Mouse (Mus musculus) adrenal gland, postnatal 4 days (tissue): ENCODE measurements around the gene Pofut2. TPM values are rescaled to one million over a fixed set of nuclear protein-coding genes. Genes with fewer than 3 reads are reported as not detected.
"Not testable (repeated sequence)": the region's sequence is repeated elsewhere in the genome, so short reads cannot be mapped to it uniquely, and the experiment has no call there.

Source experiments
- DNase-seq, 2 experiments: peaks; one replicate each; pipeline ENCODE4 v3.0.0; 2021 to 2022; ENCODE audit warnings: low spot score in 2 of 2, mixed read lengths in 2 of 2
- total RNA-seq, 2 experiments: library from RNA; stranded (reverse); gene quantifications; 2 replicates each; pipeline ENCODE4 v1.2.3; 2021

Pofut2 gene
- total RNA-seq, 2 experiments from 2014 or later = 75.4 to 78.5 TPM

DNA sequence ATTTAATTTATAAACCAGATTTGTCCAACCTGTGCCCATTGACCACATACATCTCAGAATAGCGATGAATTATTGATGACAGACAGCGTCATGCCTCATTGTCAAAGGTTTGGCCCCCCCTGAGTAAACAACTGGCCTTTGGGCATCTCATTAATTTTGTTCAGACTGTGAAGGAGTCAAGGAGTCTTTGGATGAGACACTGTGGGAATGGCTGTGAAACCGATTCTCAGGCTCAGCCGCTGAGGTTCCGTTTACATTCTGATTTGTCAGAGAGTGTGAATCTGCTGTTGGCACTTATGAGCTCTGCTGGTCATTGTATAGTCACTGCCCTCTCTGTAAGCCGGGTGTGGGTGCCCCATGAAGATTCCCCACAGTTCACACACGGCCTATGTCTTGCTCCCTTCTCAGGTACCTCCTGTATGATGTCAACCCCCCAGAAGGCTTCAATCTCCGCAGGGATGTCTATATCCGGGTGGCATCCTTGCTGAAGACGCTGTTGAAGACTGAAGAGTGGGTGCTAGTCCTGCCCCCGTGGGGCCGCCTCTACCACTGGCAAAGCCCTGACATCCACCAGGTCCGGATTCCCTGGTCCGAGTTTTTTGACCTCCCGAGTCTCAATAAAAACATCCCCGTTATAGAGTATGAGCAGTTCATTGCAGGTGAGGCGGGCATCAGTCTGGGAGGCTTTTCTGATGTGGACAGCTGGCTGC is 1.3 kb downstream of the Pofut2 start:
- no peak for DNase-seq

DNA sequence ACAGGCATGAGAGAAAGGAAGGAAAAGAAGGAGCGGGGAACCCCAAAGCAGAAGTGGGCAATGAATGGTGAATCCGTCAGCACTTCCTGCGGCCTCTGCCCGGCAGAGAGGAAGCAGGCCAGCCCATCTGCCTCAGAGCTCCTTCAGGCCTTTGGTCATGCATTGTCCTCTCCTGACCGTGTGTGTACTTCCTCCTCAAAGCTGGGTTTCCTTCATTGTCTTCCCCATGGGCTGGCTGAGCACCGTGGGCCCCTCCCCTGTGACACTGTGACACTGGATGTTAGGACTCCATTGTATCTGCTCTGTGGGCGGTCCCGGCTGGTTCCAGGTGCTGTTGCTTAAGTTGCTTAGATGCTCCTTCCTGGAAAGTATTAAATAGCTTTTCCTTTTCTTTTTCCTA is 7.3 kb downstream of the Pofut2 start:
- DNase-seq = no peak

DNA sequence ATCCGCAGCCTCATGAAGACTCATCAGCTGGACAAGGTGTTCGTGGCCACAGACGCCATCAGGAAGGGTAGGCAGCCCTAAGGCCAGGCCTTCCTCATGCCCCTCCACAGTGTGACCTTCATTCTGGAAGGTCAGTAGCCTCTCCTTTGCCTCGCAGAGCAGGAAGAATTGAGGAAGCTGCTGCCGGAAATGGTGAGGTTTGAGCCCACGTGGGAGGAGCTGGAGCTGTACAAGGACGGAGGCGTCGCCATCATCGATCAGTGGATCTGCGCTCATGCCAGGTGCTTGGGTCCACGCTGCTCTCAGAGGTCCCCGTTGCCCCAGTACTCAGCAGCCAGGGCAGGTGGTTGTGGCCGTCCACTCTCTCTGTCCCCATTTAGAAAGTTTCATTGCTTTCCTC is 8.0 kb downstream of the Pofut2 start:
- no peak for DNase-seq

DNA sequence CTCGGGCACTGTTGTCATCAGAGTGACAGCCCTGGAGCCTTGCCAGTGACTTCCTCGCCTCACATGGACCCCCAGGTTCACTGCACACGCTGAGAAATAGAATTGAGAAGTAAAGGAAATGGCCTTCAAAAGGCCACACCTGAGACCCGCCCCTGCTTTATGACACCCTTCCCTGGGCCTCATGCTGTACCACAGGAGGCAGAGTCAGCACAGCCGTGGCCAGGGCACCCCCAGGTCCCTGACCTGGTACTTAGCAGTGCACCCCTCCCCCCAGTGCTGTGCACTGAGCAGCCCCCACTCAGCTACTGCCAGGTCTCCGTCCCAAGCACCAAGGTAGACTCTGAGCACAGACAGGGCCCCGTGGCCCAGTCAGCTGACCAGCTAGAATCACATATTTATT is 10.1 kb downstream of the Pofut2 start:
- DNase-seq = no peak

DNA sequence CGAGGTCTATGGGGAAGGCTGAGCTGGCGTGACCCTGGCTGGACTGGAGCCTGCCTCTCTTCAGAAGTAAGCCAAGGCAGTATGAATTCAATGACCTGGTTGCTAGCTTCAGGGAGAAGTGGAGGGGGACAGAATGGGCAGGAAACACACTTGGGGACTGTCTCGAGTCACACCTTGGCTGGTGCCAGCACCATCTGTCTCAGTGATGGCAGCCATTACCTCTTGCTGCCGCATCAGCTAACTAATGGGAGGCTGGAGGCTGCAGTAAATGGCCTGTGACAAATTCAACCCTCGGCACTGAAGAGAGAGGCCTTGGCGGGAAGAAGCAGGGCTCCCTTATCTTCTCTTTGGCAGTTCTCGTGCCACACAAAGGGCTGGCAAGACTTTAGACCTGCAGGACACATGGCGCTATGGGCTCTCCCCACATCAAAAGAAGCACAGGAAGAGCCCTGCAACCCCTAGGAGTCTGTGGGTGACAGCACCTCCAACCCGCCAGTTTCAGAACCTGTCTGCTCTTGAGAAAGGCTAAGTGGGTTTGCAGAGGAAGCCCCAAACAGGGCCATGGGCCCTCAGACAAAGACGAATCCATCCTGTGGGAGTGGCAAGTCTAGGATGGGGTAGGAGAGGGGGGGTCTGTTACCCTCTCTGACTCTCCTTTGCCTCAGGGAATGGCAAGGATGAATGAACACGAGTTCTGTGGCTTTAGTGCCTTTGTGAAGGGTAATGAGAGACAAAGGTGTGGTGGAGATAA is 14.1 kb downstream of the Pofut2 start:
- DNase-seq = no peak

DNA sequence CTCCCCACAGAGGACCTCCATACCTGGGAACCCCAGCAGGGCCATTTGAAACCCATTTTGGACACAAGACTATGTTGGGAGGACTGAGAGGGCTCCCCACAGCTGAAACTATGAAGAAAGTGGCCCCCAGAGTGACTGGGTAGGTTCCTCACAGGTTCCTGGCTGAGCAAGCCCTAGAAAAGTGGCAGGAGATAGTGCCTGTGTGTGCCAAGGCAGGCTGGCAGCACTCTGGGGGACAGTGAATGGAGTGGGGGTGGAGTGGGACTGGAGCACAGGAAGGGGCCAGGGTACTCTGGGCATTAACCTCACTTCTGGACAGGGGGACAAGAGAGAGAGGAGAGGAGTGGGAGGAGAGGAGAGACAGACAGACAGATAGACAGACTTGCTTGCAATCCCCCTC is 14.8 kb downstream of the Pofut2 start:
- DNase-seq = no peak

DNA sequence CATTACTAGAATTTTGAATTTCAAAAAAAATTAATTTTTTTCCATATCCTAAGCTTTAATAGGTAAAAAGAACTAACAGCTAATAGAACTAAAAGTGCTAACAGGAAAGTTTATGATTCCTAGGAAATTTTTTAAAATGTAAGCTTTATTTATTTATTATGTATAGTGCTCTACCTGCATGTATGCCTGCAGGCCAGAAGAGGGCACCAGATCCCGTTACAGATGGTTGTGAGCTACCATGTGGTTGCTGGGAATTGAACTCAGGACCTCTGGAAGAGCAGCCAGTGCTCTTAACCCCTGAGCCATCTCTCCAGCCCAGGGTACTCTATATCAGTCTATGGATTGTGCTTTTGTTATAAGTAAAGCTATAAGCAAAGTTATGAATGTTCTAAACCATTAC is 23.1 kb downstream of the Pofut2 start:
- not testable (repeated sequence) for DNase-seq

DNA sequence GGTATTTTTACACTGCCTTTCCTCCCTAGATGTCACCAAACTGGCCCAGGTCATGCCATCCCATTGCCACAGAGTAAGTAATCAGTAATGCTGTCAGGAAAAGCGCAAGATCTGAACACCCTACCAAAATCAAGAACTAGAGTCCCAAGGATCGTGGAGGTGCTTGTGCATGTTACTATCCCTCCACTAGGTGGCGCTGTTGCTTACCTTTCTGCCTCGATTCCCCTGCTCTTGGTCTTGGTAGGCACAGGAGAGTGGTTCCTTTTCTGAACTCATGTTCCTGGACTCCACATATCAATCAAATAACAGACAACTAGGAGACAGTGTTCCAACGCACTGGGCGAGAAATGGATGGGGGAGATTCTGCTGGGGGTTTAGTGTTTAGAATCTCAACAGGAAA is 23.8 kb downstream of the Pofut2 start:
- DNase-seq = peak; percentile 50 to 65

DNA sequence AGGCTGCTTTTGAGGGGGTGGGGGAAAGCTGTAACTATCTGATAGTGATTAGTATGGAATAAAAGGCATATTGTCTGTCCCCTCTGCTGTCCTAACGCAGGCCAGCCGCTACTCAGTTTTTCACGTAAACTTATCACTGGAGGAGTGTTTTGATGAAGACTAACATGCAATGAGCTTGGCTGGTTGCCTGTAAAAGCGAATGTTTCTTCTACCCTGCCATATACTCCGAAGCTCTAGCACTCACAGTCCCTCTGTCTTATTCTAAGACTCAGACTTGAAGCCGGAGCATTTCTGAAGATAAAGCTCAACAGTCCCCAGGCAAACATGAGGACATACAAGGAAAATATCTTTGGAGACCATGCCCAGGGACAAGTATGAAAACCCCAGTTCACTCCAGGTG is 25.8 kb downstream of the Pofut2 start:
- DNase-seq = no peak

DNA sequence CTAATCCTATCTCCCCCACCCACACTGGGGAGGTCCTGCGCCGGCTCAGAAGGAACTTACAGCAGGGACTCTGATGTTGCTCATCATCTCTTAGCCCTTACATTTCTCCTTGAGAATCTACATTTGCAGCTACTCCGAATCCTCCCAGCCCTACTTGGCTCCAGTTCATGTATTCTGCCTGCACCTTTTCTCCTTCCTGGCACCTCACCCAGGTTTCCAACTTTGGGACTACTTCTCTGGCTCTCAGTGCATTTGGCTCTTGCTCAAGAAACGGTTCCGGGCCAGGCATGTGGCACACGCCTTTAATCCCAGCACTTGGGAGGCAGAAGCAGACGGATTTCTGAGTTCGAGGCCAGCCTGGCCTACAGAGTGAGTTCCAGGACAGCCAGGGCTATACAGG is 28.6 kb downstream of the Pofut2 start:
- DNase-seq = no peak

DNA sequence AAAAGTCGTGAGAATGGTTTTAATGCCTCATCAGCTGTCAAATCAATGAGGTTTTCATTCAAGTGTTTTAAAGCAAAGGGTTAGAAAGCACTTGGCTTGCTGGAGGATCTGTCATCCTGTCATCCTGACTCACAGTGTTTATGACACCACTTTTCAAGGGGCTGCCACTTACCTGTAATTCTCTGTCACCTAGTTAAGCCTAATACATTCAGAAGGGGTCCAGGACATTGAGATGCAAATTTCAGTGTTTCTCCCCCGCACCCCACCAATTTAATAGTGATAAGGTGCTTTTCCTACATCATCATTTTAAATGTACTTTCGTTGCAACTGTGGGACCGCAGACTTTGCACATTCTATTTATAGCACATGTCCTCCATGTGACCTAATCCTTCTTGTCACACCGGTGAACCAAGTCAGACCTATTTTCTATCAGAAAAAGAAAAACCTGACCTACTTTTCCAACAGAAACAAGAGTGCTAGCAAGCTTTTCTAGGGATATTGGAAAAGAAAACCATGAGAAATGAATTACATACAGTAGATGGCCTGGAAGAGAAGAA is 29.7 kb downstream of the Pofut2 start:
- no peak for DNase-seq

DNA sequence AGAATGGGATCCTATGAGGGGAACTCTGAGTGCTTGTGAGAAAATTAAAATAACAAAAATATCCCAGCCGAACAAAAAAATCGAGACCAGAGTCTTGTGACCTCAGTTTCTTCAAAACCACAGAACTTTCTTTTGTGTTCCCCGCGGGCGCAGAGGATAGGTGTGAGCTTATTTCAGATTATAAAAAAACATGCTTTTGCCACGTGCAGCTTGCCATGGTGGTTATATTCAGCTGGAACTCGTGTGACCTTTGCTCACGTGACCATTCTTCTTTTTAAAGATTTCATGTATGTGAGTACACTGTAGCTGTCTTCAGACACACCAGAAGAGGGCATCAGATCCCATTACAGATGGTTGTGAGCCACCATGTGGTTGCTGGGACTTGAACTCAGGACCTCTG is 30.5 kb downstream of the Pofut2 start:
- DNase-seq = no peak

DNA sequence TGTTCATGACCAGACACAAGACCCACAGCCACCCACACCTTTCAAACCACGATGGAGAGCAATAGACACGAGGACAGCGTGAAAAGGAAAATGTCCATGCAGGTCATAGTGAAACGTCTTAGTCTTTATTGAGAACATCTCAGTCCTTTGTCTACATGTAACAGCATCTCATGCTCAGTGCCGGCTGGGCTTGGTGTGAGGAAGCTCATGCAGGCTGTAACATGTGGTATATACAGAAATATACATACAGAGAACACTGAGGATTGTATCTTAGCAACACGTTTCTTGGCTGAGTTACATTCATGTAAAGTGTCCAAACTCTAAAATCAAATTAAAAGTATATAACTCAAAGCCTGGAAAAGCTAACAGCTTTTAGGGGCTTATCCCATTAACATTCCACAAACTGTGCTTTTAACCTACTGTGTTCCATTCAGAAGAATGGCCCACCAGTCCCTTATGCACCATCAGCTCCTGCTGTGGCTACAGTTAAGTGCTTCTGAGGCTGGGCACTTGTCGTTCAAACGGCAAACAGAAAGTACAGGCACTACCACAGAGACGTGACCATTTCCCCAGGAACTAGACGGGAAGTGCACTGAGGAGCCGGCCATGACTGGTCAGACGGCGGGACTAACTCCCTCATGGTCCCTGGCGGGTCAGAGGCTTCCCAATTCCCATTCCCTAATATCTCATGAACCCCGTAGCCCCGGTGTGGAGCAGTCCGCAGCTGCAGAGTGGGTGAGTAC is 31.8 kb downstream of the Pofut2 start:
- no peak for DNase-seq

DNA sequence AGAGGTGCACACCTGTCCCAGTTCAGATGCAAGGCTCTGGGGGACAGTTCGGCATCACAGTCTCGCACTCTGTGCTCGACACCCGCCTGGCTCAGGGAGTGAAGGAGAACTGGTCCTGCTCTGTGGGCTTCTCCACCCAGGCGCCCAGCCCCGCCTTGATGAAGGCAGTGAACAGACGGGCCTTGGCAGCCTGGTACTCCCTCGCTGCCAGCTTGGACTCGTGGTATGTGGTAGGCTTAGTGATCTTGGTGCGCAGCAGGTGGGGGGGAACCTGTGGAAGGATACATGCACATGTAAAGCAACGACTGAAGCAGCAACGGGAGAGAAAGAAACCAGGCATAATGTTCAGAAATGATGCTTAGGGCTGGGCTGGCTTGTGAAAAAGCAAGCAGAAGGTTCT is 35.7 kb downstream of the Pofut2 start:
- DNase-seq = no peak

DNA sequence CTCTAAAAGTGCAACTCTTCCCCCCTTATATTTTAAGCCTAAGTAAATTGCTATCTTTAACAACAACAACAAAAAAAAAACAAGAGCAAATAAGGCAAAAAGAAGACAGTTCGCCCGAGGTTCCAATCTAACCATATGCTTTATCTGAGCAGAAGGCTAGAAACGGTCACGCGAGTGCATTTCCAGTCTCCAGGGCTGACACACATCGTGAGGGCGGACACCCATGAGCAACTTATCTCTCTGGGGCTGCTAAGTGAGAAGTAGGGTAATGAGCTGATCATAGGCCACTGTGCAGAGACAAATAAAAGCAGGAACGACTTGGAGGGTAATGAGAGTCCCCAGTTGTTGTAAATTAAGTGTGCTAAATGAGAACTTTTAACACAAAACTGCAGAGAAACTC is 39.6 kb downstream of the Pofut2 start:
- no peak for DNase-seq

DNA sequence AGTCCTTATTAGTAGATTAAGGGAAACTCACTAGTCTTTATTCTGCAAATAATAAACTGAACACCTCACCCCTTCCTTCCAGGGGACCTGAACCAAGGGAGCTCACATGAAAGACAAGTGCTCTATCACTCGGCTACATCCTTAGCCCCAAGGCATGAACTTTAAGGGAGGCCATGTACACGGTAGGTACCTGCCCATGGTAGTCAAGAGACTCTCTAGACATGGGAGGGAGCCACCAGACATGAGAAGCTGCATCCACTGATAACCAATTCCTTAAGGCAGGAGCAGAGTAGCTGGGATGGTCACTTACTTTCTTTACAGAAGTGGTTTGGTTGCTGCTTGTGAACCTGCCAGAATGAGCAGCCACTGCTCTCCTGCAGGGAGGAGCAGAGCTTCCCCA is 40.2 kb downstream of the Pofut2 start:
- DNase-seq = no peak

DNA sequence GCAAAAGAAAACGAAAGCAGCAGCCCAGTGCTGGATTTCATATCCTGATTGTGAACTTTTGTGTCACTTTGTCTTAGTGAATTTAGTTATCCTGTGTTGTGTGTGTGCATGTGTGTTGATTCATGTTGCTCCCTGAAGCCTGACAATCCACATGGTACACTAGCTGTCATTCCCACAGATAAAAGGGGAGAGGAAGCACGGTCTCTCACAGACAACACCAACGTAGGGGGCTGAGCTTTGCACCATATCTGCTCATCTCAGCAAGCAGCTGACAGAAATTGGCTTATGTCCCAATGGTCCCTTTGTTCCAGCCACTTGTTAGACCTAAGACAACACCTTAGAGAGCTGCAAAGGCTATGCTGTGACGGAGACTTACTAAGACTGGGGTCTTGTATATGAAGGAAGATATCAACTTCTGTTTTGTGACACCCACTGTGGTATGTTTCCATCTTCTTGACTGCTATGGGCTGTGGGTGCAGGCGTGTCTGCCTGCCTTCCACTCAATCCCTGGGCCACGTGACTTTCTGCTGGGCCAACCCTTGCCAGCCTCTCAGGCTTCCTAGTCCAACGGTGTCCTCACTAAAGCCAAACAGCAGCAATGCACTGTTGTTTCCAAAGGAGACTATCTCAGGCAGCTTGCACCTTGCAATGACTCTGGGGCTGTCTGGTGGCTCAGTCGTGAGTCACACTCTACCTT is 41.4 kb downstream of the Pofut2 start:
- no peak for DNase-seq

DNA sequence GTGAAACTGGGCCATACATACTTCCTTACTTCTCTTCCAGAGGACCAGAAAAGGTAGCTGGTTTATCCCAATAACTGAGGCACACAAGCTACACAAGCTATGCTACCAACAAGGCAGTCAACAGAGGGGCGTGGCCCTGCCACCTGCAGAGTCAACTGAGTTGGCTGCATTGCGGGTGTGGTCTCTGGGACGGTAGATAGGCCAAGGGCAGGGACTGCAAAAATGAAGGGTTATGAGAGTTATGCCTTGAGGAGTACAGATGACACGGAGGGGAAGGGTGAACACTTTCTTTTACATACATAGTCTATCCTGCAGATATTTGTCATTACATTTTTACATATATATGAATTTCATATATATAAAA is 41.9 kb downstream of the Pofut2 start:
- no peak for DNase-seq

DNA sequence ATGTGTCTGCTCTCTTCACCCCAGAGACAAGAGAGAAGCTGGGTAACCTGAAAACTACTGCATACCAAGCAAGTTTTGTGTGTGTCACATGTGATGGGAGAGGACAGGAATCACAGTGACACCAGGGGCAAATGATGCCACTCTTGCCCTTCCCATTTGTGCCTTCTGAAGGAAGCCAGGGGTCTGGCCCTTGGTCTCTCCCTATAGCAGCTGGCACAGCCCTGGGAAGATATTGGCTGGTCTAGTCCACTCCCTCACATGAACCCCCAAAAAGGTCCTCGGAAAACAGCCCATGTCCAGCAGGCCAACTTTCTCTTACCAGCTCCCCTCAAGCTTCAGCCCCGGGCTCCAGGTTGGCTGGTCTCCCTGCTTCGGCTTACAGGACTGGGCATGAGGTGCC is 45.3 kb downstream of the Pofut2 start:
- DNase-seq = no peak

DNA sequence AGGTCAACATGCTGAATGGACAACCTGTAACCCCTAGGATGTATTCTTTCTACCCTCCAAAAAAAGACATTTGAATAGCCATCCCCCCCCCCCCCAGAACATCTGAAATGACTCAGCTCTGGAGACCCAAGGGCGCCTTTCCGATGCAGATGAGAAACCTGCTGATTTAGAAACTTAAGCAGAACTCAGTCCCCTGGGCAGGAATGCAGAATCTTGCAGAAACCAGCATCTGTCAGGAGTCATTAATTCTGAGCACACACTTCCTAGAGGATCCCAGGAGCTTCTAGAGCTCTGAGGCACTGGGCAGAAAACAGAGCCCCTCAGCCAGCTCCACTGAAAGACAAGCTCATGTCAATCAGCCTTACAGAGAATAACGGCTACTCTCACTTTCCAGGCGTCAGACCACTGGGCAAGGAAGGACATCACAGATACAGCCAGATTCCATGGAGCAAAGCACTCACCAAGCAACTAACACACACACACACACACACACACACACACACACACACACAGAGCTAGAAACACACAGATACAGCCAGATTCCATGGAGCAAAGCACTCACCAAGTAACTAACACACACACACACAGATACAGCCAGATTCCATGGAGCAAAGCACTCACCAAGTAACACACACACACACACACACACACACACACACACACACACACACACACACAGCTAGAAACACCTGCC is 46.0 kb downstream of the Pofut2 start:
- no peak for DNase-seq

DNA sequence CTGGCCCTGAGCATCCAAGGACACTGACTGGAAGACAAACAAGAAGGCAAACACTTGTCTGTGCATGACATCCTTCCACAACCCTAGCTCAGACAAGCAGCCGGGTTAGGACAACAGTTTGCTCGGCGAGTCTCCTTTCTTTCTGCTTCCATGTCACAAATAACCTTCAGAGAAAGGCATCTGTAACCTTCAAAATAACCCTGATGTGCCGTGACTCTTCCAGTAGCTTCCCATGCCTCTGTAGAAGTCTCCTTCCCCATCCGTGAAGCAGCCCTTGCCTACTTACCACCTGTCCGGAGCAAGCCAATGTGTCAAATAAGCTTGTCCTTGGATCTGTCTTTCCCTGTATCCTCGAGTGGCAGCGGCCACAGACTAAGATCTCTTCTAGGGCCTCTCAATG is 46.7 kb downstream of the Pofut2 start:
- no peak for DNase-seq
